Mouse (Mus musculus) hindbrain, embryonic 11.5 days (tissue): ENCODE measurements around the gene Elavl1. TPM values are rescaled to one million over a fixed set of nuclear protein-coding genes. Genes with fewer than 3 reads are reported as not detected.
"Not testable (repeated sequence)": the region's sequence is repeated elsewhere in the genome, so short reads cannot be mapped to it uniquely, and the experiment has no call there.

ENCODE experiments used
- ATAC-seq: fragments of 200-750 bp; cut with Nextera tagmentation; 2 replicates; pipeline ENCODE4 v1.8.0; 2017; ENCODE audit warnings: mild to moderate bottlenecking, moderate TSS enrichment, moderate library complexity; ENCODE audit not compliant: low FRiP score
- DNase-seq: peaks from one replicate; pipeline ENCODE4 v3.0.0-alpha.2; 2015; ENCODE audit warnings: low spot score
- H3K27ac ChIP-seq: fragments of 300-500 bp; sonication (generic); 2 replicates; pipeline ENCODE4 v1.5.1; 2014; ENCODE audit warnings: mild to moderate bottlenecking, low read depth, low read length
- H3K27me3 ChIP-seq: fragments of 300-500 bp; sonication (generic); 2 replicates; pipeline ENCODE4 v1.6.1; 2014; ENCODE audit warnings: mild to moderate bottlenecking, low read length, moderate library complexity, mixed read lengths; ENCODE audit not compliant: control insufficient read depth, insufficient read depth
- H3K36me3 ChIP-seq: fragments of 300-500 bp; sonication (generic); 2 replicates; pipeline ENCODE4 v1.6.1; 2014; ENCODE audit warnings: mild to moderate bottlenecking, low read length, moderate library complexity, mixed read lengths; ENCODE audit not compliant: control insufficient read depth, insufficient read depth
- H3K4me1 ChIP-seq: fragments of 300-500 bp; sonication (generic); replicated peaks from 2 replicates; pipeline ENCODE4 v1.6.1; 2014; ENCODE audit warnings: low read length, mixed read lengths; ENCODE audit not compliant: control insufficient read depth, insufficient read depth
- H3K4me2 ChIP-seq: fragments of 300-500 bp; sonication (generic); replicated peaks from 2 replicates; pipeline ENCODE4 v1.6.1; 2014; ENCODE audit warnings: mild to moderate bottlenecking, low read depth, low read length
- H3K4me3 ChIP-seq: fragments of 300-500 bp; sonication (generic); 2 replicates; pipeline ENCODE4 v1.5.1; 2014; ENCODE audit warnings: low read depth, low read length
- H3K9ac ChIP-seq: fragments of 300-500 bp; sonication (generic); 2 replicates; pipeline ENCODE4 v1.6.1; 2014; ENCODE audit warnings: low read depth, low read length
- H3K9me3 ChIP-seq: fragments of 300-500 bp; sonication (generic); 2 replicates; pipeline ENCODE4 v1.6.1; 2016; ENCODE audit warnings: low read length; ENCODE audit not compliant: control insufficient read depth
- WGBS: fragments of 180-500 bp; shearing (Covaris S2); extraction: QIAGEN DNeasy Blood & Tissue Kit; methylation state at CpG from one replicate; pipeline ENCODE4 v1.1.7; 2014; 5-methylcytosine and 5-hydroxymethylcytosine counted together
- polyA plus RNA-seq: library from polyadenylated mRNA; unstranded; fragments of >200 nt; fragmentation: Nextera tagmentation; extraction: Ambion mirVana; gene quantifications from 2 replicates; pipeline ENCODE4 v1.2.1, GENCODE M21; 2014

The Elavl1 gene
- polyA plus RNA-seq, 1 experiment from 2014 or later: 313 TPM

GRCm38 (mm10) chr8:4354516-4354915, 29.3 kb upstream of the Elavl1 start:
- ATAC-seq (no peak), DNase-seq (no peak)
- no peak overlapping the region for H3K4me2 ChIP-seq
- H3K27ac ChIP-seq: no peak overlapping the region
- no peaks in the 10 kb centered on the region for H3K36me3 ChIP-seq
- H3K9me3 ChIP-seq: no peaks in the 10 kb centered on the region
- no peaks in the 10 kb centered on the region for H3K27me3 ChIP-seq
- no peak overlapping the region for H3K4me3 ChIP-seq
- H3K9ac ChIP-seq: no peak overlapping the region
- WGBS: 75% methylated on average over 1 of the region's 1 CpGs
- H3K4me1 ChIP-seq: no peaks in the 10 kb centered on the region

GRCm38 (mm10) chr8:4353741-4354140, 28.5 kb upstream of the Elavl1 start:
- H3K9me3 ChIP-seq: no peaks in the 10 kb centered on the region
- no peaks in the 10 kb centered on the region for H3K27me3 ChIP-seq
- ATAC-seq (no peak), DNase-seq (no peak)
- no peak overlapping the region for H3K27ac ChIP-seq
- 80% methylated on average over 4 of the region's 4 CpGs for WGBS
- no peak overlapping the region for H3K9ac ChIP-seq
- no peaks in the 10 kb centered on the region for H3K4me1 ChIP-seq
- no peaks in the 10 kb centered on the region for H3K36me3 ChIP-seq
- H3K4me2 ChIP-seq: no peak overlapping the region
- H3K4me3 ChIP-seq: no peak overlapping the region

DNA sequence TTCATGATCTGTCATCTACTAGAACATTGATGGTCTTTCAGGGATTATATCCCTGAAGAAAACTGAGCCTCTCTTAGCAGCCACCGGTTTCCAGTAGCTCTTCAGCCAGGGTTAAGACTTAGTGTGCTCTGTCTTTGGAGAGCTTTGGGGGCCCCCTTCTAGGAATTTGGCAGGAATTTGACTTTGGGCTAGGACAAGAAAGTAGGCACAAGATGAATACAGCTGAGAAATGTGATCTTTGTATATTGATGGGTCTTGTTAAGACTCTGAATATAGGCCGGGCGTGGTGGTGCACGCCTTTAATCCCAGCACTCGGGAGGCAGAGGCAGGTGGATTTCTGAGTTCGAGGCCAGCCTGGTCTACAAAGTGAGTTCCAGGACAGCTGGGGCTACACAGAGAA, 27.3 kb upstream of the Elavl1 start:
- H3K9me3 ChIP-seq, H3K36me3 ChIP-seq, H3K4me2 ChIP-seq, H3K4me3 ChIP-seq, H3K9ac ChIP-seq, ATAC-seq, H3K27ac ChIP-seq, H3K27me3 ChIP-seq, DNase-seq, H3K4me1 ChIP-seq: not testable (repeated sequence)
- 98% methylated on average over 6 of the region's 6 CpGs for WGBS

DNA sequence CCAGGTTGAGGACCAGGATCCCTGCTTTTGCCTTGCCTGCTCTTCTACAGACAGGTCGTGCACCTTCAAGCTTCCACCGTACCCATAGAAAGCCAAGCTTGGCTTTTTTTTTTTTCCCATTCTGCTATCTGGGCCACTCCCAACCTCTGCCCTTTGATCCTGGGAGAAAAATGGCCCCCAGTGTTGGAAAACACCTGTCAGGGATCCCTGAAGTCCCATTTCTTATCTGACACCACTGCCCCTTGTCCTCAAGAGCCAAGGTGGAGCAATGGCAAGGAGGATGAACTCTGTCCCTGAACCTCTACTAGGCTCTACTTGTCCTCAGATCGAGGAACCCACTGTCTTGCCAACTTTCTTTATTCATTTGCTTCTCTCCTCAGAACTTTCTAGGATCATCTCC, 25.4 kb upstream of the Elavl1 start:
- Histone ChIP-seq H3K27ac (no peak overlapping the region), H3K9ac (no peak overlapping the region), H3K4me3 (no peak overlapping the region), H3K4me2 (no peak overlapping the region), H3K9me3 (no peaks in the 10 kb centered on the region), H3K4me1 (no peaks in the 10 kb centered on the region), H3K27me3 (no peaks in the 10 kb centered on the region), H3K36me3 (no peaks in the 10 kb centered on the region)
- 88% methylated on average over 3 of the region's 3 CpGs for WGBS
- DNase-seq (no peak), ATAC-seq (no peak)

- ATAC-seq: no peak
- H3K4me1 ChIP-seq: no peaks in the 10 kb centered on the region
- no peak overlapping the region for H3K27ac ChIP-seq
- H3K27me3 ChIP-seq: no peaks in the 10 kb centered on the region
- no peak overlapping the region for H3K9ac ChIP-seq
- no peaks in the 10 kb centered on the region for H3K36me3 ChIP-seq
- no peak for DNase-seq
- H3K4me3 ChIP-seq: no peak overlapping the region
- no peak overlapping the region for H3K4me2 ChIP-seq
- WGBS: 77% methylated on average over 1 of the region's 1 CpGs
- H3K9me3 ChIP-seq: no peaks in the 10 kb centered on the region
Measured at GRCm38 (mm10) chr8:4349335-4349734, 24.1 kb upstream of the Elavl1 start.

GRCm38 (mm10) chr8:4348275-4348674, 23.1 kb upstream of the Elavl1 start:
- ATAC-seq: no peak
- Histone ChIP-seq H3K4me1 (no peaks in the 10 kb centered on the region), H3K4me2 (no peak overlapping the region), H3K9ac (no peak overlapping the region), H3K27me3 (no peaks in the 10 kb centered on the region), H3K27ac (no peak overlapping the region), H3K4me3 (no peak overlapping the region), H3K36me3 (no peaks in the 10 kb centered on the region), H3K9me3 (no peaks in the 10 kb centered on the region)
- no peak for DNase-seq
- WGBS: 39% methylated on average over 12 of the region's 12 CpGs

DNA sequence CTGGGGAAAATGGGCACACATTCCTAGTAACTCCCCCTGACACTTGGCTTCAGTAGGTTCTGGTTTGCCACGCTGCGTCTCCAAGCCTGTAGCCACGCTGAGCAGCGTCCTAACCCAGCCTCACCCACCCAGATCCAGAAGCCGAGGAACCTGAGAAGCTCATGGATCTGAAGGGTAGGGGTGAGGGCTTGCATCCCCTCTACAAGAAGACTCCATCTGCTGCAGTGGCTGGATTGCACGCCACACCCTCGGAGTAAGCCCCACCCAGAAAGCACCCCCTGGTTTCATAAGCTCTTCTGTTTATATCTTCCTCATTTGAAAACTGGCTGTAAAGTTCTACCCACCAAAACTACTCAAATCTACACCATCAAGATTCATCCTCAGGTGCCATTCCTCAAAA, 22.4 kb upstream of the Elavl1 start:
- H3K36me3 ChIP-seq: no peaks in the 10 kb centered on the region
- H3K27ac ChIP-seq: no peak overlapping the region
- no peak overlapping the region for H3K4me2 ChIP-seq
- no peak overlapping the region for H3K4me3 ChIP-seq
- no peaks in the 10 kb centered on the region for H3K4me1 ChIP-seq
- H3K9me3 ChIP-seq: no peaks in the 10 kb centered on the region
- 66% methylated on average over 7 of the region's 7 CpGs for WGBS
- DNase-seq: no peak
- ATAC-seq: no peak
- H3K9ac ChIP-seq: no peak overlapping the region
- H3K27me3 ChIP-seq: no peaks in the 10 kb centered on the region

- Histone ChIP-seq H3K4me2 (no peak overlapping the region), H3K9me3 (no peaks in the 10 kb centered on the region), H3K4me1 (no peaks in the 10 kb centered on the region), H3K36me3 (no peaks in the 10 kb centered on the region), H3K27ac (no peak overlapping the region), H3K9ac (no peak overlapping the region), H3K27me3 (no peaks in the 10 kb centered on the region), H3K4me3 (no peak overlapping the region)
- ATAC-seq (no peak), DNase-seq (no peak)
- 86% methylated on average over 3 of the region's 3 CpGs for WGBS
Measured at GRCm38 (mm10) chr8:4340207-4340606, 15.0 kb upstream of the Elavl1 start.

GRCm38 (mm10) chr8:4335678-4336077, 10.5 kb upstream of the Elavl1 start:
- no peaks in the 10 kb centered on the region for H3K9me3 ChIP-seq
- H3K27me3 ChIP-seq: no peaks in the 10 kb centered on the region
- H3K27ac ChIP-seq: no peak overlapping the region
- 90% methylated on average over 2 of the region's 2 CpGs for WGBS
- DNase-seq (no peak), ATAC-seq (no peak)
- 0 out of 2 replicates have a peak, but pooled peaks cover 2% of the 10 kb centered on the region for H3K36me3 ChIP-seq
- no peak overlapping the region for H3K9ac ChIP-seq
- no peak overlapping the region for H3K4me2 ChIP-seq
- H3K4me1 ChIP-seq: no peaks in the 10 kb centered on the region
- H3K4me3 ChIP-seq: no peak overlapping the region
